Mouse (Mus musculus): ENCODE measurements around the gene 1700074P13Rik. TPM values are rescaled to one million over a fixed set of nuclear protein-coding genes. Genes with fewer than 3 reads are reported as not detected.

1700074P13Rik gene
- polyA plus RNA-seq, 1 experiment from 2014 or later, result not detected

Other genes starting within 250 kb of the 1700074P13Rik start
- not detected in 2 replicates for gene Moxd2, start 53.1 kb downstream of the 1700074P13Rik start, polyA plus RNA-seq (2015; fragmentation: Nextera tagmentation; extraction: Ambion mirVana)
- not detected in 2 replicates for gene Prss58, start 40.2 kb downstream of the 1700074P13Rik start, polyA plus RNA-seq (2015; fragmentation: Nextera tagmentation; extraction: Ambion mirVana)
- gene Gm4744, start 11.3 kb upstream of the 1700074P13Rik start, polyA plus RNA-seq (2015; fragmentation: Nextera tagmentation; extraction: Ambion mirVana), result not detected in 2 replicates
- gene 1810009J06Rik, start 24.2 kb upstream of the 1700074P13Rik start, polyA plus RNA-seq (2015; fragmentation: Nextera tagmentation; extraction: Ambion mirVana), result not detected in 2 replicates
- gene Gm2663, start 58.9 kb upstream of the 1700074P13Rik start, polyA plus RNA-seq (2015; fragmentation: Nextera tagmentation; extraction: Ambion mirVana), result not detected in 2 replicates
- not detected in 2 replicates for gene 2210010C04Rik, start 95.0 kb upstream of the 1700074P13Rik start, polyA plus RNA-seq (2015; fragmentation: Nextera tagmentation; extraction: Ambion mirVana)

Data from liver, embryonic 15.5 days (tissue).